Mouse (Mus musculus) hindbrain, embryonic 10.5 days (tissue): ENCODE results near the gene Rfx4. TPM values are rescaled to one million over a fixed set of nuclear protein-coding genes. Genes with fewer than 3 reads are reported as not detected.

ENCODE experiments used
- DNase-seq: peaks from one replicate; pipeline ENCODE4 v3.0.0-alpha.2; 2017; ENCODE audit warnings: low spot score
- H3K27ac ChIP-seq: fragments of 300-500 bp; sonication (generic); 2 replicates; pipeline ENCODE4 v1.5.1; 2016; ENCODE audit warnings: mild to moderate bottlenecking, moderate library complexity
- H3K27me3 ChIP-seq: fragments of 300-500 bp; sonication (generic); 2 replicates; pipeline ENCODE4 v1.6.1; 2016; ENCODE audit warnings: mild to moderate bottlenecking; ENCODE audit not compliant: poor library complexity, insufficient read depth, severe bottlenecking
- H3K36me3 ChIP-seq: fragments of 300-500 bp; sonication (generic); 2 replicates; pipeline ENCODE4 v1.6.1; 2016; ENCODE audit warnings: mild to moderate bottlenecking, moderate library complexity
- H3K4me1 ChIP-seq: fragments of 300-500 bp; sonication (generic); replicated peaks from 2 replicates; pipeline ENCODE4 v1.6.1; 2016; ENCODE audit warnings: mild to moderate bottlenecking
- H3K4me3 ChIP-seq: fragments of 300-500 bp; sonication (generic); 2 replicates; pipeline ENCODE4 v1.5.1; 2016; ENCODE audit warnings: mild to moderate bottlenecking, moderate library complexity
- H3K9me3 ChIP-seq: fragments of 300-500 bp; sonication (generic); 2 replicates; pipeline ENCODE4 v1.6.1; 2016; ENCODE audit warnings: mild to moderate bottlenecking, moderate library complexity
- WGBS: fragments of 180-500 bp; shearing (Covaris S2); methylation state at CpG from one replicate; pipeline ENCODE4 v1.1.7; 2016; 5-methylcytosine and 5-hydroxymethylcytosine counted together
- polyA plus RNA-seq: library from polyadenylated mRNA; unstranded; fragments of >200 nt; fragmentation: Nextera tagmentation; extraction: Ambion mirVana; gene quantifications from 2 replicates; pipeline ENCODE4 v1.2.1, GENCODE M21; 2016

The Rfx4 gene
- polyA plus RNA-seq, 1 experiment from 2014 or later, result 66.6 TPM

GRCm38 (mm10) chr10:84863488-84863887 lies 107.6 kb downstream of the Rfx4 start:
- Histone ChIP-seq H3K4me3 (no peak overlapping the region), H3K36me3 (peaks cover 86% of the 10 kb centered on the region), H3K27me3 (0 out of 2 replicates have a peak, but pooled peaks cover 3% of the 10 kb centered on the region), H3K27ac (peak overlapping the region; percentile 45; the same call in 1 of the 2 replicates), H3K4me1 (peaks cover 40% of the 10 kb centered on the region), H3K9me3 (no peaks in the 10 kb centered on the region)
- peak; percentile 25 for DNase-seq
- 76% methylated on average over 6 of the region's 6 CpGs for WGBS

- 92% methylated on average over 7 of the region's 7 CpGs for WGBS
- no peak for DNase-seq
- H3K9me3 ChIP-seq, result no peaks in the 10 kb centered on the region
- no peak overlapping the region for H3K4me3 ChIP-seq
- H3K27ac ChIP-seq, result no peak overlapping the region
- H3K36me3 ChIP-seq, result peaks cover 94% of the 10 kb centered on the region
- no peaks in the 10 kb centered on the region for H3K27me3 ChIP-seq
- peaks cover 38% of the 10 kb centered on the region for H3K4me1 ChIP-seq
Measured at GRCm38 (mm10) chr10:84867577-84867976, 111.7 kb downstream of the Rfx4 start.

GRCm38 (mm10) chr10:84871285-84871684 lies 115.4 kb downstream of the Rfx4 start:
- Histone ChIP-seq H3K36me3 (peaks cover 94% of the 10 kb centered on the region), H3K27ac (peak overlapping the region; percentile 41), H3K27me3 (no peaks in the 10 kb centered on the region), H3K4me3 (no peak overlapping the region), H3K9me3 (no peaks in the 10 kb centered on the region), H3K4me1 (peaks cover 23% of the 10 kb centered on the region)
- 22% methylated on average over 12 of the region's 12 CpGs for WGBS
- DNase-seq, result peak; percentile 24

- no peak overlapping the region for H3K27ac ChIP-seq
- no peak for DNase-seq
Measured at GRCm38 (mm10) chr10:84871921-84872320, 116.1 kb downstream of the Rfx4 start.

GRCm38 (mm10) chr10:84879823-84880571 lies 124.1 kb downstream of the Rfx4 start:
- Histone ChIP-seq H3K27me3 (no peaks in the 10 kb centered on the region), H3K4me1 (peaks cover 11% of the 10 kb centered on the region), H3K27ac (no peak overlapping the region), H3K4me3 (no peak overlapping the region), H3K36me3 (peaks cover 63% of the 10 kb centered on the region), H3K9me3 (no peaks in the 10 kb centered on the region)
- DNase-seq, result peak; percentile 26
- 63% methylated on average over 9 of the region's 9 CpGs for WGBS

More at GRCm38 (mm10) chr10:84871921-84872320, 116.1 kb downstream of the Rfx4 start:
- 70% methylated on average over 4 of the region's 4 CpGs for WGBS
- Histone ChIP-seq H3K4me3 (no peak overlapping the region), H3K27me3 (no peaks in the 10 kb centered on the region), H3K4me1 (peaks cover 23% of the 10 kb centered on the region), H3K9me3 (no peaks in the 10 kb centered on the region), H3K36me3 (peaks cover 95% of the 10 kb centered on the region)

GRCm38 (mm10) chr10:84882528-84882927 lies 126.7 kb downstream of the Rfx4 start:
- Histone ChIP-seq H3K4me3 (no peak overlapping the region), H3K9me3 (no peaks in the 10 kb centered on the region), H3K4me1 (peaks cover 11% of the 10 kb centered on the region), H3K27ac (no peak overlapping the region), H3K36me3 (peaks cover 67% of the 10 kb centered on the region), H3K27me3 (no peaks in the 10 kb centered on the region)
- WGBS, result 90% methylated on average over 2 of the region's 2 CpGs
- no peak for DNase-seq

GRCm38 (mm10) chr10:84885341-84885884 lies 129.6 kb downstream of the Rfx4 start:
- H3K27me3 ChIP-seq, result no peaks in the 10 kb centered on the region
- H3K9me3 ChIP-seq, result no peaks in the 10 kb centered on the region
- no peak overlapping the region for H3K4me3 ChIP-seq
- peaks cover 94% of the 10 kb centered on the region for H3K36me3 ChIP-seq
- H3K4me1 ChIP-seq, result no peaks in the 10 kb centered on the region
- WGBS, result 80% methylated on average over 5 of the region's 5 CpGs
- no peak for DNase-seq
- no peak overlapping the region for H3K27ac ChIP-seq

GRCm38 (mm10) chr10:84886221-84886627 lies 130.4 kb downstream of the Rfx4 start:
- no peak overlapping the region for H3K4me3 ChIP-seq
- H3K27me3 ChIP-seq, result no peaks in the 10 kb centered on the region
- H3K36me3 ChIP-seq, result peaks cover 95% of the 10 kb centered on the region
- DNase-seq, result no peak
- H3K27ac ChIP-seq, result no peak overlapping the region
- H3K4me1 ChIP-seq, result no peaks in the 10 kb centered on the region
- 56% methylated on average over 6 of the region's 6 CpGs for WGBS
- H3K9me3 ChIP-seq, result no peaks in the 10 kb centered on the region

GRCm38 (mm10) chr10:84886785-84887184 lies 130.9 kb downstream of the Rfx4 start:
- H3K36me3 ChIP-seq, result peaks cover 95% of the 10 kb centered on the region
- no peaks in the 10 kb centered on the region for H3K4me1 ChIP-seq
- 89% methylated on average over 8 of the region's 8 CpGs for WGBS
- H3K27ac ChIP-seq, result no peak overlapping the region
- no peak overlapping the region for H3K4me3 ChIP-seq
- H3K9me3 ChIP-seq, result no peaks in the 10 kb centered on the region
- no peaks in the 10 kb centered on the region for H3K27me3 ChIP-seq
- no peak for DNase-seq

GRCm38 (mm10) chr10:84889096-84889846 lies 133.4 kb downstream of the Rfx4 start:
- no peaks in the 10 kb centered on the region for H3K9me3 ChIP-seq
- no peak overlapping the region for H3K27ac ChIP-seq
- no peak for DNase-seq
- WGBS, result 65% methylated on average over 4 of the region's 4 CpGs
- H3K4me3 ChIP-seq, result no peak overlapping the region
- H3K4me1 ChIP-seq, result no peaks in the 10 kb centered on the region
- no peaks in the 10 kb centered on the region for H3K27me3 ChIP-seq
- H3K36me3 ChIP-seq, result peaks cover 95% of the 10 kb centered on the region

- DNase-seq, result no peak
- WGBS, result 92% methylated on average over 10 of the region's 10 CpGs
- H3K36me3 ChIP-seq, result peaks cover 99% of the 10 kb centered on the region
Measured at GRCm38 (mm10) chr10:84895810-84896358, 140.0 kb downstream of the Rfx4 start.

GRCm38 (mm10) chr10:84896941-84897930 lies 141.4 kb downstream of the Rfx4 start:
- no peak overlapping the region for H3K4me3 ChIP-seq
- no peak overlapping the region for H3K27ac ChIP-seq
- WGBS, result 72% methylated on average over 9 of the region's 9 CpGs
- H3K4me1 ChIP-seq, result peaks cover 25% of the 10 kb centered on the region
- H3K27me3 ChIP-seq, result no peaks in the 10 kb centered on the region
- no peaks in the 10 kb centered on the region for H3K9me3 ChIP-seq
- DNase-seq, result no peak
- H3K36me3 ChIP-seq, result peaks cover 99% of the 10 kb centered on the region

More at GRCm38 (mm10) chr10:84895810-84896358, 140.0 kb downstream of the Rfx4 start:
- Histone ChIP-seq H3K4me1 (0 out of 2 replicates have a peak, but pooled peaks cover 16% of the 10 kb centered on the region), H3K4me3 (no peak overlapping the region), H3K27me3 (no peaks in the 10 kb centered on the region), H3K9me3 (no peaks in the 10 kb centered on the region), H3K27ac (no peak overlapping the region)
